Mouse (Mus musculus): Measurements from ENCODE around the gene Gm20219.

- TF ChIP-seq TAL1 (IDR thresholded peaks at IDR 0.05; ENCODE audit: low read length) (no peak), GATA1 (IDR thresholded peaks at IDR 0.05; ENCODE audit: low read length) (no peak)
Measured at GRCm38 (mm10) chr17:56552781-56553363, 1.3 kb downstream of the Gm20219 start.

All from erythroblast, embryonic 14.5 days (primary cell).